Mouse (Mus musculus) heart, embryonic 14.5 days (tissue): ENCODE measurements around the gene D10Jhu81e. TPM values are rescaled to one million over a fixed set of nuclear protein-coding genes. Genes with fewer than 3 reads are reported as not detected.

Experiments used
- ATAC-seq: fragments of 200-750 bp; cut with Nextera tagmentation; 2 replicates; pipeline ENCODE4 v1.8.0; 2017; ENCODE audit warnings: low read depth, moderate TSS enrichment; ENCODE audit not compliant: insufficient number of reproducible peaks, insufficient read depth, low FRiP score
- H3K27ac ChIP-seq, 2 experiments: fragments of 200-500 bp in 1 of 2; fragments of 300-500 bp in 1 of 2; sonication (generic) in 1 of 2; replicated peaks in 1 of 2; 2 replicates each; pipeline ENCODE4 v1.5.1; 2012 to 2014; ENCODE audit warnings: low read depth in 2 of 2, low read length in 2 of 2, control low read depth in 1 of 2, mild to moderate bottlenecking in 1 of 2, mixed read lengths in 1 of 2; ENCODE audit not compliant: control insufficient read depth in 1 of 2, insufficient read depth in 1 of 2
- H3K27me3 ChIP-seq: fragments of 300-500 bp; sonication (generic); 2 replicates; pipeline ENCODE4 v1.6.1; 2014; ENCODE audit warnings: mild to moderate bottlenecking, low read length, control low read depth; ENCODE audit not compliant: control insufficient read depth, insufficient read depth
- H3K36me3 ChIP-seq: fragments of 300-500 bp; sonication (generic); 2 replicates; pipeline ENCODE4 v1.6.1; 2014; ENCODE audit warnings: mild to moderate bottlenecking, control low read depth, low read length, mixed read lengths; ENCODE audit not compliant: control insufficient read depth, insufficient read depth
- H3K4me1 ChIP-seq, 2 experiments: fragments of 200-500 bp in 1 of 2; fragments of 300-500 bp in 1 of 2; sonication (generic) in 1 of 2; 2 replicates each; pipeline ENCODE4 v1.6.1; 2012 to 2014; ENCODE audit warnings: low read length in 2 of 2, control low read depth in 1 of 2, mixed read lengths in 1 of 2; ENCODE audit not compliant: control insufficient read depth in 2 of 2, insufficient read depth in 2 of 2
- H3K4me2 ChIP-seq: fragments of 300-500 bp; sonication (generic); 2 replicates; pipeline ENCODE4 v1.6.1; 2014; ENCODE audit warnings: mild to moderate bottlenecking, low read length
- H3K4me3 ChIP-seq, 2 experiments: fragments of 200-500 bp in 1 of 2; fragments of 300-500 bp in 1 of 2; sonication (generic) in 1 of 2; 2 replicates each; pipeline ENCODE4 v1.5.1; 2012 to 2014; ENCODE audit warnings: low read length in 2 of 2, mild to moderate bottlenecking in 2 of 2, control low read depth in 1 of 2, low read depth in 1 of 2, moderate library complexity in 1 of 2; ENCODE audit not compliant: control insufficient read depth in 1 of 2, insufficient read depth in 1 of 2
- H3K9ac ChIP-seq: fragments of 300-500 bp; sonication (generic); 2 replicates; pipeline ENCODE4 v1.6.1; 2014; ENCODE audit warnings: mild to moderate bottlenecking, low read length
- H3K9me3 ChIP-seq: fragments of 300-500 bp; sonication (generic); 2 replicates; pipeline ENCODE4 v1.6.1; 2016; ENCODE audit warnings: low read length, control low read depth; ENCODE audit not compliant: control insufficient read depth
- WGBS: fragments of 180-500 bp; shearing (Covaris S2); extraction: QIAGEN DNeasy Blood & Tissue Kit; methylation state at CpG from one replicate; pipeline ENCODE4 v1.1.7; 2014; 5-methylcytosine and 5-hydroxymethylcytosine counted together
- polyA plus RNA-seq: library from polyadenylated mRNA; unstranded; fragments of >200 nt; fragmentation: Nextera tagmentation; extraction: Ambion mirVana; gene quantifications from 2 replicates; pipeline ENCODE4 v1.2.1, GENCODE M21; 2014

The D10Jhu81e gene
- polyA plus RNA-seq, 1 experiment from 2014 or later = 36.2 TPM

DNA sequence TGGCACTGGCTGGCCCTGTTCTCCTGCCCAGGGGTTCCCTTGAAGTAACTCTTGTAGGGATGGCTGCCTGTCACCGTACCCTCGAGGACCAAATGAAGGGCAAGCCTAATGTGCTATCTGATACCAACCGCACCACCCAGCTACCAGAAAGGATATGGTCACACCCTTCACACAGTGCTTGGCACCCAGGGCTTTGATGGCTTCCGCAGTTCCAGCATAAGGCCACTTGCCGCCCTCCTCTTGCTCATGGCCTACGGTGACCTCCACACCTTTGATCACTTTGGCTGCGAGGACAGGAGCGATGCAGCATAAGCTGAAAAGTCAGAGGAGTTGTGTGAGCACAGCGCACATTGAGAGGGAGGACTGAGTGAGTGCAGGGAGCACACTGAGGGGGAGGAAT is 6.3 kb downstream of the D10Jhu81e start:
- ATAC-seq = no peak
- Histone ChIP-seq H3K27ac (no peak overlapping the region), H3K9me3 (no peaks in the 10 kb centered on the region), H3K27me3 (no peaks in the 10 kb centered on the region), H3K36me3 (peaks cover 63% of the 10 kb centered on the region), H3K9ac (no peak overlapping the region), H3K4me3 (no peak overlapping the region), H3K4me2 (no peak overlapping the region), H3K4me1 (peaks cover 3 to 10% of the 10 kb centered on the region in 2 experiments; a peak in 3 of 4 replicates)
- WGBS = 92% methylated on average over 9 of the region's 9 CpGs

DNA sequence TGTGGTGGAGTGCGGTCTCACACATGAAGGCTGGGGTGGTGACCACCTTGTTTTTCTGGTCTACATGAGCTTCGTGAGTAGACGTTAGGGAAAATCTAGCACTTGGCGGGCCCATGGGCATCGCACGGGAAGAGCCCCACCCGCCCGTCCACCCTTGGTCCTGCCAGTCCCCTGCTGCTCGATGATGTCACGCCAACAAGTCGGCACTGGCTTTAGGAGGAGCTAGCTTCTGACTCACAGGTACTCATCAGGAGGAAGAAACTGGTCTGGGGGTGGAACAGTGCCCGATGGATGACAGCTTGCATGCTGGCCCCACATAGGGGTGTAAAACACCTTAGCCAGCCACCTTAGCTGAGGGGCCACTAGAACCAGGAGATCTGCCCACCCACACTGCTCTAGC is 6.9 kb downstream of the D10Jhu81e start:
- peaks cover 3 to 8% of the 10 kb centered on the region in 2 experiments; a peak in 3 of 4 replicates for H3K4me1 ChIP-seq
- 93% methylated on average over 12 of the region's 12 CpGs for WGBS
- H3K27me3 ChIP-seq = no peaks in the 10 kb centered on the region
- H3K9ac ChIP-seq = no peak overlapping the region
- H3K4me2 ChIP-seq = no peak overlapping the region
- peaks cover 63% of the 10 kb centered on the region for H3K36me3 ChIP-seq
- no peak overlapping the region for H3K4me3 ChIP-seq
- H3K27ac ChIP-seq = no peak overlapping the region
- ATAC-seq = no peak
- H3K9me3 ChIP-seq = no peaks in the 10 kb centered on the region

DNA sequence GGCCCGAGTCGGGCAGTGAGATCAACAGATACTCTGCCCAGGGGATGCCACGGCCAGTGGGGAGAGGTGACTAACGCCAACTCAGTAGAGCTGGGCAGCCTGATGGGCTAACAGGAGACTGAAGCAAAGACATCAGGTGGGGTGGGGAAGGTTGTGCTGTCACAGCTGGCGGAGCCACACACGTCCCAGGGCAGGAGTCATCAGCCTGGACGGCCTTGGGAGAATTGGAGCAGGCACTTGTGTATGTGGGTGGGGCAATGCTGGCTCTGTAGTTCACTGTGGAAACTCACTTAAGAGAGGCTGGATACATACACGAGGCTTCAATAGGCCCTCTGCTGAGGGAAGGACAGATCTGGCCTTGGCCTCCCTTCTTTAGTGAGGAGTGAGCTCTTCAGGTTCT is 8.5 kb downstream of the D10Jhu81e start:
- Histone ChIP-seq H3K4me2 (no peak overlapping the region), H3K36me3 (peaks cover 50% of the 10 kb centered on the region), H3K9ac (no peak overlapping the region), H3K4me1 (peaks cover 3 to 8% of the 10 kb centered on the region in 2 experiments), H3K27me3 (no peaks in the 10 kb centered on the region), H3K9me3 (no peaks in the 10 kb centered on the region), H3K4me3 (no peak overlapping the region), H3K27ac (no peak overlapping the region)
- no peak for ATAC-seq
- 73% methylated on average over 8 of the region's 8 CpGs for WGBS

DNA sequence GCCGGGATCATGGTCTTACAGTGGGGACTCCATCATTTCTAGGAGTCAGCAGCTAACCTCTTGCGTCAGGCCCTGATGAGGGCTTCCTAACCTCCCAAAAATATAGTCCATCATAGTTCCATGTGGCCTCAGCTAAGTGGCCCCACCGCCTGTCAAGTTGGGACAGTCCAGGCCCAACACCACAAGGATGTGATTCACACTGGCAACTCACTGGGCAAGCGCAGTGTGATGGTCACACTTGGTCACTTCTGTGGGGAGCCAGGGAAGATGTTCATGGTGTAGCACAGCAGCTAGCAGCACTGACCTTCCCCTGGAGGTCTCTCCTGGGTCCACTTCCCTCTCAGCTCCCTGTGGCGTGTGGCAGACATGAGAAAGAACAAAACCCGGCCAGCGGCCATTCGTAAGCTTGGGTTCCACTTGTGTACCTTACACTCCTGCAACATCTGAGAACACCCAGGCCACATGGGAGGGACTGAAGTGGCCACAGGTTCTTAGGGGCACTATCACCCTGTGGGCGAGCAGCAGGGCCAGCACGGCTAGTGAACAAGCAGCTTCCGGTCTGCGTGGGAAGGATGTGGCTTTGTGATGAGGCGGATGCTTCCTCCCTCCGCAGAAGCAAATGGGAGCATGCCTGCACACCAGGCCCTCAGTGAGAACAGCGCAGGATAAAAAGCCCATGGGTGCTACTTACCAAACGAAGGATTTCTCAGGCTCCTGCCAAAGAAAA is 9.1 kb downstream of the D10Jhu81e start:
- no peak overlapping the region for H3K4me2 ChIP-seq
- H3K36me3 ChIP-seq = peaks cover 44% of the 10 kb centered on the region
- whole genome bisulfite sequencing = 78% methylated on average over 16 of the region's 16 CpGs
- H3K27me3 ChIP-seq = no peaks in the 10 kb centered on the region
- ATAC-seq = no peak
- peaks cover 3 to 8% of the 10 kb centered on the region in 2 experiments for H3K4me1 ChIP-seq
- H3K4me3 ChIP-seq = no peak overlapping the region
- no peaks in the 10 kb centered on the region for H3K9me3 ChIP-seq
- H3K9ac ChIP-seq = no peak overlapping the region
- H3K27ac ChIP-seq = no peak overlapping the region

DNA sequence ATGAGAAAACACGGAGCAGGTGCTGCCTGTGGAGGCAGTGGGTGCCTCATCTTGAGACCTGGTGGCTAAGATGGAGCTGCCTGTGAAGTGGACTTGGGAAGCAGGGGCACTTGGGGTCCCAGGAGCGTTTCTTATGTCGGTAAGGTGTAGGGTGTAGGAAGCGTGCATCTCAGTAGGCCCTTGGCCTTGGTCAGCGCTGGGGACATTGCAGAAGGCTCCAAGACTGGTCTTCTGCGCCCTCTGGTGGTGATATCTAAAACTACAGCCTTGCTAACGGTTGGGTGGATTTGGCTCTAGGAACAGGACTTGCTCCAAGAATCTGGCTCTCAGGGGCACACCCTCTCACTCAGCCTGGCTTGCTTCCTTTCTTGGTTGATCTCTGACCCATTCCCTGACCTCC is 9.7 kb downstream of the D10Jhu81e start:
- H3K4me1 ChIP-seq = peaks cover 3 to 8% of the 10 kb centered on the region in 2 experiments
- no peak overlapping the region for H3K27ac ChIP-seq
- H3K9me3 ChIP-seq = no peaks in the 10 kb centered on the region
- peak; percentile 64 for ATAC-seq
- peak overlapping the region; percentile 38; the same call in 1 of the 2 replicates for H3K9ac ChIP-seq
- peak overlapping the region; percentile 57 for H3K4me2 ChIP-seq
- peaks cover 38% of the 10 kb centered on the region for H3K36me3 ChIP-seq
- no peaks in the 10 kb centered on the region for H3K27me3 ChIP-seq
- 3% methylated on average over 7 of the region's 7 CpGs for WGBS
- no peak overlapping the region for H3K4me3 ChIP-seq

DNA sequence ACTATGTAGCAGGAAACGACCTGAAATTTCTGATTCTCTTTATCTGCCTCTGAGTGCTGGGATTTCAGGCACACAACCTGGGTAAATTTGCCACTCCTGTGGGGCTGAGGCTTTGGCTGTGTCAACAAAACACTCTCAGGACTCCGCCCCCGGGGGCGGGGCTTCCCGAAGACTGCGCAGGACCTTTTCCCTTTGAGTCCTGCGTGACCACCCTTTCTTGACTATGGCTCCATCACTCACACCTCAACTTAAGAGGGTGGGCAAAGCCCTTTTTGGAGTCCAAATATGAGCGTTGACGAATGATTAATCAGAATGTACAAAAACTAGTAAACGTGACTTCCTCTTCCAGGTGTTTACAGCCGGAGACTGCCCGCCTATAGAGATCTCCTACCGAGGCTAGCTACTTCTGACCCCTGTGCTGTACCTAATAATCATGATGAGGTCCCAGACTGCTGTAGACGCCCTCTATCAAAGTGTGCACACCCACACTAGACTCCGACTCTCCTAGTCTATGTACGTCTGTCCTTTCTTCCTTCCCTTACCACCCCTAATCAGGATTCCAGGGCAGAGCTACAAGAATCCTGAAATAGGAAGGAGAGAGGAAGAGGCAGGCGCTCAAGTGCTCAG is 10.2 kb downstream of the D10Jhu81e start:
- no peak for ATAC-seq
- peaks cover 3 to 8% of the 10 kb centered on the region in 2 experiments for H3K4me1 ChIP-seq

DNA sequence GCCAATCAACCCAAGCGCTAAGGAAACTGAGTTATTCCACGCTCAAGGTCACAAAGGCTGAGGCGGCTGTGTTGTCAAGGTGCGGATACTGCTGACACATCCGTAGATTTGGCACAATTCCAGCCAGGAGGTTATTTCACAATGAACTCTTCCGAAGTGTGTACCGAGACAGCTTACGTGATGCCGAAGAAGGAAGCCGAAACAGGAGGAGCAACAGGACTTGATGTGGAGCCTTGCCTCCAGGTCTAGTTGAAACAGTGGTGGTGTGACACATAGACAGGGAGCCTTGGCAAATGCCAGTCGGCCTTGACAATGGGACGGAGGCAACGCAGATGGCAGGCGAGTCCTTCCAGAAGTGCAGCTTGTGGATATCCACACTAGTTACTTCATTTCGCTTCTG is 11.5 kb downstream of the D10Jhu81e start:
- Histone ChIP-seq H3K9me3 (no peaks in the 10 kb centered on the region), H3K9ac (no peak overlapping the region), H3K27me3 (no peaks in the 10 kb centered on the region), H3K4me2 (no peak overlapping the region), H3K27ac (no peak overlapping the region), H3K4me1 (peaks cover 3 to 8% of the 10 kb centered on the region in 2 experiments), H3K36me3 (peaks cover 20% of the 10 kb centered on the region), H3K4me3 (no peak overlapping the region)
- 77% methylated on average over 15 of the region's 15 CpGs for WGBS
- ATAC-seq = no peak

More for the DNA sequence above, 10.2 kb downstream of the D10Jhu81e start:
- H3K27me3 ChIP-seq = no peaks in the 10 kb centered on the region
- H3K27ac ChIP-seq = no peak overlapping the region
- 0 out of 4 replicates have a peak overlapping the region, but pooled peaks of 1 of the 2 experiments have one; percentile 20 for H3K4me3 ChIP-seq
- WGBS = 16% methylated on average over 17 of the region's 17 CpGs
- H3K36me3 ChIP-seq = peaks cover 33% of the 10 kb centered on the region
- peak overlapping the region; percentile 38; the same call in 1 of the 2 replicates for H3K9ac ChIP-seq
- H3K4me2 ChIP-seq = peak overlapping the region; percentile 57
- H3K9me3 ChIP-seq = no peaks in the 10 kb centered on the region
